Mouse (Mus musculus) heart, adult 8-10 months (tissue): ENCODE measurements around the gene Cavin4. TPM values are rescaled to one million over a fixed set of nuclear protein-coding genes. Genes with fewer than 3 reads are reported as not detected.

Source experiments
- DNase-seq: peaks from one replicate; pipeline ENCODE4 v3.0.0; 2022; ENCODE audit warnings: low spot score
- total RNA-seq, 4 experiments: library from RNA; stranded (reverse); gene quantifications; 2 replicates each; pipeline ENCODE4 v1.2.4; 2022

Gene Cavin4
- 100 to 1,000 TPM; 111 to 133 (median 117) TPM for total RNA-seq

DNA sequence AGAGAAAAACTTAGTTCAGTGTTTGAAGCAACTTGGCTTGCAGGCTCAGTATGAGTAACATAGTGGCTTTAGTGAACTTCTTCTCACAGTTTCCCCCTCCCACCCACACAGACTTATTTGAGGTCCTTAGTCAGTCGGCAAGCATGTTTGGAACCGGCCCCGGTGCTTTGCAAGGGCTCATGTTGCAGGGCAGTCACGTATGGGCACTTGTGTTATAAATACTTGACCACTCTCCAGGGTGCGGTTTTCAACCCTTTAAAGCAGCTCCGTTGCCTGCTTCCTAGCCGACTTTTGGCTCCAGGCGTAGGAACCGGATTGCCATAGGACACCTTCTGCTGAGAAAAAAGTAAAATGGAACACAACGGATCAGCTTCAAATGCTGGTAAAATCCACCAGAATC is at the start of gene Cavin4:
Cavin4 (plus strand) TSS at position 244 of the 400 bp plus-strand sequence.
- peak; percentile 69 for DNase-seq

DNA sequence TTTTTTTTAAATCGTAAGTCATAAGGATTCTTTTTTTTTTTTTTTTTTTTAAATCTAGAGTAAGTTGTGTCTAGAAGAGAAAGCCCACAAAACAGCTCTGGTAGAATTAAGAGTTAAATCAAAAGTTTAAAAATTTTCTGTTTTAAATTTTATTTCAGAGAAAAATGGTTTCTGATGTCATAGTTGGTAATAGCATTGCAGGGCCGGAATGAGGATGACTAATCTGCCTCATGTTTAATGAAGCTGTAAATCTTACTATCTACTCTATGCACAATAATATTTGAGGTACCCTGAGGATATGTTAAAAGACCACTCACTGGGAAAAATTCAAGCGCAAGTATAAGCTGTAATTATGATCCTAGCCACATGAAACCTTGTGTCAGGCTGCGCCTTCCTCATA is 47.8 kb upstream of the Cavin4 start:
- DNase-seq, result no peak

DNA sequence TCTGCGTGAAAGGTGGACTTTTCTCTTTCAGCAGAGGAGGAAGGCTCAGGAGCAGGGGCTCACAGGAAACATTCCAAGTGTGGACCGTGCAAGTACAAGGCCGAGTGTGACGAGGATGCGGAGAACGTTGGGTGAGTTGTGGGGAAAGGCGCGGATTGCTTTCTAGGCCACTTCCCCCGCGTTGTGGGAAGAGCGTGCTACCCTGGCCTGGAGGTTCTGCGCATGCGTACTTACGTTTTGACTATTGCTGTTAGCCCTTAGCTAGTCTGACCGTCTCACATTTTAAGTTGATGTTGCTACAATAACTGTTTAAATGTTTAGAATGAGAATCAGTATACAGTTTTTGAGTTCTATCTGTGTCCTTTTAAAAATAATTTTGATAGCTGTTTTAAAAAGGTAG is 46.1 kb upstream of the Cavin4 start:
- DNase-seq, result no peak

DNA sequence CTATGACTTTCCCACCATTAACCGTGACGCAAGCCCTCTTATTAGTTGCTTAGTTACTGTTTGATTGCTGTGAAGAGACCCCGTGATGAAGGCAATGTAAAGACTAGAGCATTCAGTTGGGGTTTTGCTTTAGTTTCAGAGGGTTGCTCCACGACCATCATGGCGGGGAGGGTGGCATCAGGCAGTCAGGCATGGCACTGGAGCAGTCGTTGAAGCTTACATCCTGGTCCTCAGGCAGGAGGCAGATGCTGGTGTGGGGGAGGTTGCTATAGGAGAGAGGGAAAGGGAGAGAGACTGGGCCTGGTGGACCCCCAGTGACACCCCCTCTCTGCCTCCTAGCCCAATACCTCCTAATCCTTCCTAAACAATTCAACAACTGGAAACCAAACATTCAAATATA is 43.2 kb upstream of the Cavin4 start:
- DNase-seq, result no peak

DNA sequence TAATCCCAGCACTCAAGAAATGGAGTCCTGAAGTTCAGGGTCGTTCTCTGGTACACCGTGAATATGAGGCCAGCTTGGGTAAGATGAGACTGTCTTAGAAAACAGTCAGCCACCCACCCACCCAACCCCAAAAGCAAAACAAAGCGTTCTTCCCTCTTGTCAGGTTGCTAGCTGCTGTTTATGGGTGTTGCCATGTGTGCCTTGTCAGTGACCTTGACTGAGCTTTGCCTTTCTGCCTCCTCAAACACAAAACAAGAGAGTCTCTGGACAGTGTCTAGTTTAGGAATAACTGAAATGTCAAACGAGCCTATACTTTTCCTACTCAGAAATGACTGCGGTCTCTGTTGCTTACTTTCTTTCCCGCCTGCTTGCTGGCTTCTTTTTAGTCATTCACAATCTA is 41.1 kb upstream of the Cavin4 start:
- DNase-seq, result no peak

DNA sequence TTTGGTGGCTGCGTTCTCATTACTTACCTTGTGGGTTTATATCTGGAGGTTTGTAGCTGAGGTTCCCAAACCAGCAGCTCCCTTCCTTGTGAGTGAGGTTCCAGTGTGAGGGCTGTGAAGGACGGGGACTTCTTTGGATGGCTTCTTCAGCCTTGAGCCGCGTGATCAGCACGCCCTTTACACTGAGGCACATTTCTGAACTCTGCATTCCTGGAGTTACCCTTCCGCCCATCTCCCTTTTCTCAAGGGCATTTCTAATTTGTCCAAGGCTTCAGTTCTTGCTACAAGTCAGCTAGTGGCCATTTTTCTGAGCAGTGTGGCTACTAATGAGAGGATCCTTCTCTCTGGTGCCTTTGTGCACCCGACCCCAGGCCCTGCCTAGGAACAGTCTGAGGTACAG is 40.4 kb upstream of the Cavin4 start:
- no peak for DNase-seq

DNA sequence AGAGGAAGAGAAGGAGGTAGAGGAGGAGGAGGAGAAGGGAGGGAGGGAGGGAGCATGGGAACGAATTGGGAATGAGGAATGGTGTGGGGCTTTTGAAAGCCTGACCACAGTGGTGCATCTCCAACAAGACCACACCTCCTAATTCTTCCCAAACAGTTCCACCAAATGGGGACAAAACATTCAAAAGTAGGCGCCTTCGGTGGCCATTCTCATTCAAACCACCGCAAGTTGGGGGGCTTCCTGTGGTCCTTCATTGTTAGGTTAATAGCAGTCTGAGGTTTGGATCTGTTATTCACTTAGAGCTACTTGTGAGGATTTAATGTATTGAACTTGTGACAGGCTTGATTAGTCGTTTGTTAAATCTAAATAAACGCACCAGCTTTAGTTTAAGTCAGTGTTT is 38.4 kb upstream of the Cavin4 start:
- no peak for DNase-seq

DNA sequence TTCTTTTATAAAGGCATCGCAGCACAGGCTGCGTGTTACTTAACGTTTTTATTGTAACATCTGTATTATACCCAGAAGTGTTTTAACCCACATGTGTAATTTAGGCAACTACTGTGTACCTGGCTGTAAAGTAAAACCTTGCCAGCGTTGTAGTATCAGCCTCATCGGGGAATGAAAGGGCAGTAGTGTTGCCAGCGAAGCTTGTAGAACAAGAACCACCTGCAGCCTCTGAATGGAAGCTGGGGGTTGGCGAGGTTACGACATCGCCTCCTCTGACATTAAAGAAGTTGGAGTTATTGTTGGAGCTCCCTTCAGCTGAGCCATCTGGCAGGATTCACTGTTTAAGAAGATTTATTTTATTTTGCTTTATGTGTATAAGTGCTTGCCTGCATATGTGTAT is 37.5 kb upstream of the Cavin4 start:
- DNase-seq, result no peak

DNA sequence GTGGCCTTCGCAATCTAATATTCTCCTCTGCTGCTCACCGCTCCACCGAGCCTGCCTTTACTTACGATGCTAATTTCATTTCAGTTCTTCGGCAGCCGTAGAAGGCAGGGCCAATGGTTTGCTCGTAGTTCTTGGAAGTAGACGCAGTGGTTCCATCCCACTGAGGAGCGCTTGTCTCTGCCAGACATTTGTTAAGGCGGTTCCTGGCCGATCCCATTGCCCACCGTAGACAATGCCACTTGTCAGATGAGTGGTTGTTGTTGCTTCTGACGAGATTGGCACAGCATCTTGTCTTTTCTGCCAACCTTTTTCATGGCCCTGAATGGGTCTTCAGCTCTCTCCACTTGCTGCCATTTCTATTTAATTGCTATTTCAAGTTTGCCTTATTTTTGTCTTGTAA is 33.9 kb upstream of the Cavin4 start:
- DNase-seq, result no peak

DNA sequence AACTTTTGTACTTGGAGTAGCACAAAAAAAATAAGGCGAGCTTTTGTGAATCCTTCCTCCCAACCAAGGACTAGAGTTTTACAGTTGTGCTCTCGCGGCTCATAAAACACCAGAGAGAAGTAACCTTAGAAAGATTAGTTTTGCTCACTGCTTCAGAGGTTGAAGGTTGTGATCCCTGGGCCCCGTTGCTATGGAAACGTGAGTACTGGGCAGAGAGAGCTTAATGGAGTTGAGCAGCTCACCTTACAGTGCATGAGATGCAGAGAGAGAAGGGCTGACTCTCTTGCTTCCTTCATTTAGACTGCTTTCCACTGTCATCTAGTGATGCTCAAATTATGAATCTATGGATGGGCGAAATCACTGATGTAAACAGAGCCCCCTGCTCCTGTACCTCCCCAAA is 29.8 kb upstream of the Cavin4 start:
- DNase-seq, result no peak

DNA sequence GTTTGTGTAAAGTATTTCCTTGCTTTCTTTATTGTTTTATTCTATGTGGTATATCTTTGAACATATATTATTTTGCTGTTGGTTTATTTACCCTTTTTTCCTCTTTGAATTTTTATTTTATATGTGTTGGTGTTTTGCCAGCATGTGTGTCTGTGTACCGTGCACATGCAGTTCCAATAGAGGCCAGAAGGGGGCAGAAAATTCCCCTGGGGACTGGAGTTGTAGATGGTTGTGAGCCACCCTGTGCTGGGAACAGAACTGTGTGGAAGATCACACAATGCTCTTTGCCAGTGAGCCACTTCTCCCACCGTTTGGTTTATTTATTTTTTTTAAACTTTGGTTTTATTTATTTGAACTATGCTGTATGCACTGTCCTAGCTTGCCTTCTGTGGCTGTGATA is 29.3 kb upstream of the Cavin4 start:
- peak; percentile 17 for DNase-seq

DNA sequence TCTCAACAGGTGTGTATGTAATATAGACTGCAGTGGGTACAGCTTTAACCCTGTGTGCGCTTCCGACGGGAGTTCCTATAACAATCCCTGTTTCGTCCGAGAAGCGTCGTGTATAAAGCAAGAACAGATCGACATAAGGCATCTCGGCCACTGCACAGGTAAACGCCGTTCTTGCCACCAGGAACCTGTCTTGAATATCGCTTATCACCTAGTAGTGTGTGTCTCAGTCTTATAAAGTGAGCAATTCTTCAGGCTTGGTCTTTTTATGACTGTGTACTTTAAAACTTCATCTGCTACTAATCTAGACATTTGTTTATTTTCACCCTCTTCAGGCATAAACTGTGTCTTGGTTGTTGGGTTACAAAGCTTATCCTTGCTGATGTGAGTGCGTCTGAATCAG is 26.5 kb upstream of the Cavin4 start:
- DNase-seq, result no peak

DNA sequence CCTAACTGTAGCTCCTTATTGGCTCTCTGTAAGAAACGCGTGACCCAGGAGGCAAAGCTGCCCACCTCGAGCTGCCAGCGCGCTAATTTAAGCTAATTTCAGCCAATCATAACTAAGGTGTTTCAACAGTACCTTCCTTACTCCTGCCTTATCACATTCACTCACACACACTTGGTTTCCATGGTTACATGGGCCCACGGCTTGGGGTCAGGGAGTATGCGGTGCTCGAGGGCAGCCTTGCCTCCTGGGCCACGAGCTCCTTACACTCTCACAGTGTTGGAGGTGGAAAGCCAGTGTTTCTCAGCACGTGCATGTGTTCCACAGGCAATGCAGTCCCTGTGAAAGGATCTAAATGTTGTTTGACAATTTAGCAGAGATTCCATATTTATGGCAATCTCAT is 25.2 kb upstream of the Cavin4 start:
- DNase-seq, result no peak

DNA sequence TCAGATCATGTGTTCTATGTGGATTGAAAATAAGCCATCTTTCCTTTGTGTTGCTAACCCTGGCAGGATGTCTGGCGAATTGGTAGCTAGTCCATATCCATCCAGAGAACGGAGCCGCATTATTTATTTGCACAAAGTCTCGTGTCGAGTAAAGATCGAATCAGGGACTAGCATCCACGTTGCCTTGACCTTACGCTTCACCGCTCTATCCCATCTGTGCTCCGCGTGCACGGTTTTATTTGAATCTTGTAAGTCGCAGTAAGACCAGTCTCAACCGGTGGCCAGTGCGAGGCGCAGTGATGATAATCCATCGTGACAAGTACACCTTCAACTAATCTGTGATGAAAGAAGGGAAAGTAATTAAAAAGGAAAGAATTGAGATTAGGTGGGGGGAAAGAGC is 23.8 kb upstream of the Cavin4 start:
- no peak for DNase-seq

DNA sequence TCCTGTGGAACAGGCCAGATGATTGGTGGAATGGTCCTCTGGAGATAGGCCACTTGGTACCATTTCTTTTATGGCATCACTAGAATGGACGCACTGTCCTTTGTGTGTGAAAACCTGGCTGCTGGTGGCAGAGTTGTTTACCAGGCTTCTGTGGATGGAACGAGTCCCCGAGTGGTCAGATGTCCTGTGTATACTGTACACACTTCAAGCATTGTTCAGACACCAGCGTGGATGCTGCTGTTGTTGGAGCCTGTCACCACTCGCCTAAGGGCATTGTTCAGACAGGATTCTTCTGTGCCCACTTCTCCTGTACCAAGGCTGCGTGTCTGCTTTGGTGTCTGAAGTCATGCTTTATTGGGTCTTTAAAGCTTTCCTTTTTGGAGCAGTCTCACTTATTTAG is 19.5 kb upstream of the Cavin4 start:
- DNase-seq, result no peak

DNA sequence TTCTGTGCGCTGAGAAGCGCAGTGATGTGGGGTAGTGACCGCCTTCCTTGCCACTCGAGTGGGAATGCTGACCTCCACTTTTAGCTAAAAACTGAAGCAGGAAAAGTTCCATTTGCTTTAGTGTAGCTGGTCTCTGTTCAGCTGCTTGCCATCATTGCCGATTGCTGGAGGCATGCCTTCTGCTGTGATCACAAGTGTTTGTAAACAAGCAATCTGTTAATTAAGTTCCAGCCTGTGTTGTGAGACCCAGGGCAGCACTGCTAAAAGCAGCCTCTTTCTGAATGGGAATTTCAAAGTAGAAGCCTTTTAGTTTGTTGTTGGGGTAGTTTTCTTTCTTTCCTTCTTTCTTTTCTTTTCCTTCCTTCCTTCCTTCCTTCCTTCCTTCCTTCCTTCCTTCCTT is 17.2 kb upstream of the Cavin4 start:
- no peak for DNase-seq

DNA sequence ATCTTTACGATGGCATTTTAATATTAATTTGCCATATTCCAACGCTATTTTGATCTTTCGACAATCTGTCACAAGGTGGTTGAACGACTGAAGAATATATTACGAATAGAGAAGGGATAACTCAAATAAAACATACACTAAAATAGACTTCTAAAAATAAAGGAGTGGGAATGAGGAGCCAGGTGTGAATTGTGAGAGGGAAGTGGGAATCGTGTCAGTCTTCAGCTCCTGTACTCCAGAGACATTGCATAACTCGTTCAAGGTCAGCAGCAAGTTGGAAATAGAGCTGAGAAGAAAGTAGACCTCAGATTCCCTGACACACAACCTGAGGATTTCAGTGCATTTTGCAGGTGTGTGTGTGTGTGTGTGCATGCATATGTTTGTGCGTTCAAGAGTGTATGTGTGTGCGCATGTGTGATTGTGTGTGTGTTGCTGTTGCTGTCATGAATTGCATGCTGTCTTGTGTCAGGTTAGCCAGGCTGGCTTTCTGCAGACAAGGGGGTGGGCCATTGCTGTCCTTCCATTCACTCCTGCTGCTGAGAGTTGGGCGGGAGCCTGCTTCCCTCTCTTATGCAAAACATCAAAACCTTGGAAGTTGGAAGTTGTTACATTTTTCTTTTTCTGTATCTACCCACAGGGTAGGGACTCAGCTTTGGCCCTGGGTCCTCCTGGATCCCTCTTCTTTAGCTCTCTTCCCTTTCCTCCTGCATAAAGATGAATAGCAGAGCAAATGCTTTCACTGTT is 12.5 kb upstream of the Cavin4 start:
- DNase-seq, result no peak

DNA sequence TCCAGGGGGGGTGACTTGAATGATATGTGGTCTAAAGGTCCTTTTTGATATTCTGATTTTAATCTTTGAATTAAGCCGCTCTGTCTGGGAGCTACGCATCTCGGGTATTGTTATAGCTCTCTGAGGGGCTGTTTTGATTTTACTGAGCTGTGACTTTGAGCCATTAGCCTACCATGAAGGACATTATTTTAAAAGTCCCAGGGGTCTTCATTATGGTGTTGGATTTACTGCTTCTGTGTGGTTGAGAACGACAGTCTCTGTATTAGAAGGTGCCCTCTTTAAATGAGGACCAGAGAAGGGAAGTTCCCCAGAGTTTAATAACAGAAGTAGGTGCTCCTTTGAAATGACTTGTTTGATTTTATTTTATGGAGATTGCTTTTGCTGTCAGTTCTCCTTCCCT is 9.2 kb upstream of the Cavin4 start:
- DNase-seq, result no peak

DNA sequence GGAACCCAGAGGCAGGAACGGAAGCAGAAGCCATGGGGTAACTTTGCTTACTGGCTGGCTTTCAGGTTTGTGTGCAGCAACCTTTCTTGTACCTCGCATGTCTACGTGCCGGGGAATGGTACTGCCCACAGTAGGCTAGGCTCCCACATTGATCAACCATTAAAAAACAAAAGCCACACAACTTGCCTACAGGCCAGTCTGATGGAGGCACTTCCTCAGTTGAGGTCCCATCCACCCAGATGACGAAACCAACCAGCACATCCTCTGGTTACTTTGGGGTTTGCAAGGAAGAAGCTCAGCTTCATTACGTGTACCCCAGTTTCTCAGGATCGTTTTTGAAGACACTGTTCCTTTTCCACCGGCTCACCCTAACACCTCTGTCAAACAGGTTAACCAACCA is 6.8 kb upstream of the Cavin4 start:
- DNase-seq, result no peak

DNA sequence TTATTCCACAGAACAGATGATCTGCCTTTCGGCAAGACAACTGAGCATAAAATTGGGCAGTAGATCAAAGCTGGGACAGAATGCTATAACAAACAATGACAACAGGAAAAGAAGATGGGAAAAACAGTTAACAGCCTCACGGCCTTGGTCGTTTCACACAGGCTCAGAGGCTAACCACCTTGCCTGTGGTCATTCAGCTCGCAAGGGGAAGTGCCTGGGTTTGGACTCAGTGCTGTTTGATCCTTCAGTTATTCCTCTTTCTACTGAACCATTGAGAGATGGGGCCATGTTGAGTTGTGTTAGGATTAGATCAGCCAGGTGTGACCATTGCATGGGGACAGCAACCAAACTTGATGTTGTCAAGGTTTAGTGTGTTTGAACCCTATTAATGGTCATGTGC is 3.2 kb upstream of the Cavin4 start:
- DNase-seq, result no peak

DNA sequence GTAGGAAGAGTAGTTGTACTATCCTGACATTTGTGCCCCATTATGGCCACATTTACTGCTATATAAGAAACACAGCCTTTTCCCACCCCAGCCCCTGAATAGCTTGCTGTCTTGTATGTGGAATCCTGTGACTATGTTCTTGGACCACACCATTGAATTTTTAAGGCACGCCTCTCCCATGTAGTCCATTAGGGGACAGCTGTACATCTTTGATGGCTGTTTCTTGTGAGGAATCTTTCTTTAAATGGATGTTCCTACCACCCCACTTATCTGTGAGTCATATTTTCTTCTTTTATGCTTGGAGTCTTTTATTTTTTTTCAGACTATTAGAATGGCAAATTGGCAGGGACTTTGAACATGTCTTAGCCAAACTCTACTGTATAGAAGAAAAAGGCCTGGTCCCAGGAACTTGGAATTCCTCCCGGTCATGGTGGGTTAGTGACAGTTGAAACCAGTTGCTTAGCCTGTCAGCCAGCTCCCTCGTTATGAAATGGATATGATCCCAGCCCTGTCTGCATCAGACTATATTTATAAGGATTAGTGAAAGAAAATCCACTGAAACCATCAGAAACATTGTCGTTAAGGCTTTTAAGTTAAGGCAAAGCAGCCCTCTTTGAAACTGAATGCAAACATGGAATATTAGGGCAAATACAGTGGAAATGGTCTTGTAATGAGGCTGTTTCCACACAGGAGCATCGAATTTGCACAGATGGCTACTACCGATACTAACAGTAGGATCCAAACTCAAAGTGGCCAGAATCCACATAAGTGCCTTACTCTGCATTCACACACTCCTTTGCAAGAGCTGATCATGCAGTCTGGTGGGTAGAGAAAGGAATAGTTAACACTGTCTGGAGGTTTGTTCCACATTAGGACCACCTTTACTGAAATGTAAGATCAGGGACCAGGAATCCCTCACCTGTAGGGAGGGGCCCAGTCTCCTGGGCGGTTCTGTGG is 2.4 kb upstream of the Cavin4 start:
- no peak for DNase-seq

DNA sequence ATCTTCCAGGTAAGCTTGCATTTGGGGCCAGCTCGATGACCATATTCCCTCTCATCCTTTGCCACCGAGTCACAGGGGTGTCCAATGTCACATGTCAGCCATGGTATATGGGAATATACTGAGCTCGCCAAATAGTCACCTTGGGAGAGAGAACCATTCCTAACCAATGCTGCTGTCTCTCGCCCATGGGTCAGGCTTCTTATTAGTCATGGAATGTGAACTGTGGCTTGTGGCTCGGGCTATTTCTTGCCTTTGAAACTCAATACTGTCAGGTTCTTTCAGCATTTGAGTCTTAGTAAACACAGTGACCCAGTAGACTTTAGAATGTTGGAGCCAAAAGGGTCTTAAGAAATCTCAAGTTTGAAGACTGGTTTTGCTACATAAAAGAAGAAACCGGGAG is 707 bp downstream of the Cavin4 start:
- no peak for DNase-seq

DNA sequence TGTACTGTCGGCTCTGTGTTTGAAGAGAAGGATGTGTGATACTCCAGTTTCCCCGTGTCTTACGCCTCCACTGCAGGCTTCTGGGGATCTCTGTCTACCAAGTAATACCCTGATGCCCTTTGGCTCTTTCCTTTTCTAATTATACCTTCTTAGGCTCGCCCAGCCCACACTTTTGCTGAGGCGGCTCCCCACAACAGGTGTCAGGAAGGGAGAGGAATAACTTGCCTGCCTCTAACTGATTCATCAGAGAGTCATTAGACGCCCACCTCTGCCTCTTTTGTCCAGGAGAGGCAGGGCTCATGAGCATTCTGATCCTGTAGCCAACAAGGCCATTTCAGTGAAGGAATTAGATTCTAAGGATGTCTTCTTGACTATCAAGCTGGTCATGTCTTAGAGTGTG is 4.0 kb downstream of the Cavin4 start:
- no peak for DNase-seq
